Mouse (Mus musculus) spleen, adult 18-20 months (tissue): ENCODE data around the gene Jpt2.

ENCODE experiments used
- DNase-seq, 2 experiments: peaks; one replicate each; pipeline ENCODE4 v3.0.0; 2022; ENCODE audit warnings: mixed read lengths in 2 of 2

The Jpt2 gene

DNA sequence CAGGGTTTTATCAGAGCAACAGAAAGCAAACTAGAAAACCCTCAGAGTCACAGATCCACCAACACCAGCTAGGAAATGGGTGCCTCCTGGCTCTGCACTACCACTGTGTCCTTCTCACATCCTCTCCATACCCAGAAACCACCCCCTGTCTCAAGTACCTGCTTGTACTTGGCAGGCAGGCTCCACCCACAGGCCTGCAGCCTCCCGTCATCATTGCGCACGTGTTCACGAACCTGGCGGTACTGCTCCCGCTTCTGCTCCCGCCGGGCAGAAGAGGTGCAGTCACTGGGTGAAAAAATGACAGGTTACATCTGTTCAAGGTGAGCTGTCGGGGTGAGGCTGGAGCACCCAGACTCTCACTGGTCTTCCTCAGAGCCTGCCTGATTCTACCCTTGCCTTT, 56.7 kb downstream of the Jpt2 start:
- DNase-seq: no peak

GRCm38 (mm10) chr17:24902671-24903474, 57.6 kb downstream of the Jpt2 start:
- peak in 1 of 2 experiments; percentile 49 for DNase-seq

GRCm38 (mm10) chr17:24902124-24902523, 58.4 kb downstream of the Jpt2 start:
- DNase-seq: no peak

DNA sequence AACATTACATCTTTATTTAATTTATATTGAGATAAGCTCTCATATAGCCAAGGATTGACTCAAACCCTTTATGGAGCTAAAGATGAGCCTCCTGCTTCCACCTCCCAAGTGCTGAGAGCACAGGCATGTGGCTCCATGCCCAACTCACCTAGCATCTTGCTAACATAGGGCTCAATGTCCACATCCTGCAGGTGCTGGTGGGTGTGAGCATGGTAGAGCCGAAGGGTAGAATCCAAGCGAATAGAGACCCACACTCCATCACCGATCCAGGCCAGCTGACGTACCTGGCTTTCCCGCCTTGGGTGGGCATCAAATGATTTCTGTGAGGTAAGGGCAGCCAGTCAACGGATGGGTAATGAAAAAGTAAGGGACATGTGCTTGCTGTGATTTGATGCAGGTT, 60.5 kb downstream of the Jpt2 start:
- DNase-seq: no peak

GRCm38 (mm10) chr17:24899153-24899552, 61.3 kb downstream of the Jpt2 start:
- DNase-seq: no peak

- DNase-seq: no peak
Observed at GRCm38 (mm10) chr17:24898041-24898854, 62.2 kb downstream of the Jpt2 start.

DNA sequence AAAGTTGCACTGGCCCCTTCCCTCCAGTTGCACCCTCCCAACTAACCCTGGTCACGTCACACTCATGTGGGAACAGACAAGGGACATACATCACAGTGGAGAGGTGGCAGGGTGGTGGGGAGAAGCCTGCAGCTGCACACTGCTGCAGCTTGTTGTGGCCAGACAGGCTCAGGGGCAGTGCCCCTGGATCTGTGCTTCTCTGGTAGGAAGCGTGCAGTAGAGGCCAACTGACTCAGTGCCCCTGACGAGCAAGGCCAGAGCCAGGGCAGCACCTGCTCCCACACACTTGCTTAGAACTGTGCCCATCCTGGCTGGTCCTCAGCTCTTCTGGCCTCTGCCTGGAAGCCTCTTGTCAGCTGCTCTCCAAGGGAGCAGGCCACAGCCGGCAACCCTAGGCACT, 62.9 kb downstream of the Jpt2 start:
- no peak for DNase-seq

- DNase-seq: no peak
Observed at GRCm38 (mm10) chr17:24896993-24897269, 63.6 kb downstream of the Jpt2 start.

GRCm38 (mm10) chr17:24896241-24896992, 64.1 kb downstream of the Jpt2 start, which contains the start of gene Nme3:
TSS of gene Nme3 (plus strand) at chr17:24896500.
- peak; percentile 61 to 75 for DNase-seq

GRCm38 (mm10) chr17:24895571-24896240, 64.8 kb downstream of the Jpt2 start:
- DNase-seq: no peak

DNA sequence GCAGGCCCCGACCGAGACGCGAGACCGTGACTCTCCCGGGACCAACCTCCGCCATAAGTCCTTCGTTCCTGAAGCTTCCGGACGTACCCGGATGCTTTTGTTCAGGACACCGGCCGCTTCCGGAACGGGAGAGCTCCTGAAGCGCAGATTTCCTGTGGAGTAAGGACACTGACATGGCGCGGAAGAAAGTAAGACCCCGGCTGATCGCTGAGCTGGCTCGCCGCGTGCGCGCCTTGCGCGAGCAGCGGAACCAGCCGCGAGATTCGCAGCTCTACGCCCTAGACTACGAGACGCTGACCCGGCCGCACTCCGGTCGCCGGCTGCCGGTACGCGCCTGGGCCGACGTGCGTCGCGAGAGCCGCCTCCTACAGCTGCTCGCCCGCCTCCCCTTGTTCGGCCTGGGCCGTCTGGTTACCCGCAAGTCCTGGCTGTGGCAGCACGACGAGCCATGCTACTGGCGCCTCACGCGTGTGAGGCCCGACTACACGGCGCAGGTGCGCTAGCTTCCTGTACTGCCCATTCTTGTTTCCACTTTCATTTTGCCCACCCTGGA, 65.4 kb downstream of the Jpt2 start, which contains the start of the genes Eme2 and Mrps34:
TSS of gene Eme2 (minus strand) at position 93 of the 553 bp plus-strand sequence.
TSS of gene Mrps34 (plus strand) at position 122 of the 553 bp plus-strand sequence.
- DNase-seq: peak; percentile 55 to 65

DNA sequence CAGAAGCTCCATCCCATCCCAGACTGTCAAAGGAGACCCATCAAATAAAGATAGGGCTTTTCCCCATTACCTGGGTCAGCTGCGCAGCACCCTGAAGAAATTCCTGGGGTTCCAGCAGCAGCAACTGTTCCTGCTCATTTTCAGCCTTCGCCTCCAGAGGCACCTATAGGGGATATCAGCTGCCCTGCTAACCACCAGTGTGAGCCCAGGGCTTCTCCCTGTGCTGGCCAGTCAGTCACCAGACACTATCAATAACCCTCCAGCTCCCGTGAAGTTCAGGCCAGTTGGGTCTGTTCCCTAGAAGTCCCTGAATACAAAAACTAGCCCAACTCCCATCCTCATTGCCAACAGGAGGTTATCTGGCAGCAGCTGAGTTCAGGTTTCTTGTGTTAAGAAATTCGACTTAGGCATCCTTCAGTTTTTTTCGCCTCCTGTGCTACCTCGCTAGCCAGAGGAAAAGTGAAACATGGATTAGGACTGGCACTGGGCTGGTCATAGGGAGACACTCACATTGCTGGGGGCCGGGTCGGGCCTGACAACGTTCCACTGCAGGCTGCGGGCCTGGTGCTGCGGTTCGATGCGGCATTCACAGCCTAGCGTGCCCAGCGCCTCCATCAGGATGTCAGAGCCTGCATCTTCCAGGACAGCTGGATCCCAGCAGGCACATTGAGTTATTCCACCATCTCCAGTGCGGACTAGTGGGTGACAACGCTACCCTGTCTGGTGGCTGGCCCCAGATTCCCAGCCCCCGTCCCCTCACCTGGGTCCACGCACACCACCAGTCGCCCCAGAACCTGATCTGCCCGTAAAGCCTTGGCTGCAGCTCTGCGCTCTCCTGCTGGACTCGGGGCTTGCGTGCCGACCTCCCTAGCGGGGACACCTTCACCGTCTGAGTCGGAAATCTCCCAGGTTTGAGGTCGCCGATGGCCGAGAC, 66.2 kb downstream of the Jpt2 start:
- no peak for DNase-seq

- no peak for DNase-seq
Observed at GRCm38 (mm10) chr17:24893276-24893675, 67.2 kb downstream of the Jpt2 start.

DNA sequence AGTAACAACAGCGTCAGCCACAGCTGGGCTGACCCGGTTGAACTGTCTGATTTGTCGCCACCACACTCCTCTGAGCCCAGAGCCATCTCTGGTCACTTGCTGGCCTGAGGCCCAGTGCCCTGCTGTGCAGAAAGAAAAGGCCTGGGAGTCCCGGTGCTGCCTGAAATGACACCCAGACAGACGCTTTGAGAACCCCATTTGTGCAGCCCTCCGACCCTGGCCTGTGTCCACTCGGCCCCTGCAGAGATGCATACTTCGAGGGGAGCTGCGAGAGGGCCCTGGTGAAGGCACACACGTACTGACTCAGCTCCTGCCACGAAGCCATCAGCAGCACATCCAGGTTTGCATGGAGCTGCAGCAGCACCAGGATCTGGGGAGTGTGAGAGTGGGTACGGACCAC, 67.7 kb downstream of the Jpt2 start:
- DNase-seq: no peak

GRCm38 (mm10) chr17:24891321-24891720, 69.2 kb downstream of the Jpt2 start:
- no peak for DNase-seq

- no peak for DNase-seq
Observed at GRCm38 (mm10) chr17:24890151-24891092, 70.1 kb downstream of the Jpt2 start.

- DNase-seq: no peak
Observed at GRCm38 (mm10) chr17:24888862-24889261, 71.6 kb downstream of the Jpt2 start.
